Mouse (Mus musculus) neural tube, embryonic 11.5 days (tissue): ENCODE measurements around the gene Srsf4. TPM values are rescaled to one million over a fixed set of nuclear protein-coding genes. Genes with fewer than 3 reads are reported as not detected.

ENCODE experiments used
- ATAC-seq: fragments of 200-750 bp; cut with Nextera tagmentation; 2 replicates; pipeline ENCODE4 v1.8.0; 2017; ENCODE audit warnings: moderate number of reproducible peaks, mild to moderate bottlenecking, moderate TSS enrichment, moderate library complexity; ENCODE audit not compliant: insufficient read depth, low FRiP score, low TSS enrichment
- DNase-seq: peaks from one replicate; pipeline ENCODE4 v3.0.0-alpha.2; 2015; ENCODE audit warnings: low spot score
- H3K27ac ChIP-seq: fragments of 300-500 bp; sonication (generic); 2 replicates; pipeline ENCODE4 v1.5.1; 2014; ENCODE audit warnings: low read depth, mild to moderate bottlenecking, low read length
- H3K27me3 ChIP-seq: fragments of 300-500 bp; sonication (generic); 2 replicates; pipeline ENCODE4 v1.6.1; 2014; ENCODE audit warnings: mild to moderate bottlenecking, low read length, mixed read lengths; ENCODE audit not compliant: control insufficient read depth, insufficient read depth
- H3K36me3 ChIP-seq: fragments of 300-500 bp; sonication (generic); 2 replicates; pipeline ENCODE4 v1.6.1; 2014; ENCODE audit warnings: mild to moderate bottlenecking, low read length, moderate library complexity, mixed read lengths; ENCODE audit not compliant: control insufficient read depth, insufficient read depth
- H3K4me1 ChIP-seq: fragments of 300-500 bp; sonication (generic); 2 replicates; pipeline ENCODE4 v1.6.1; 2014; ENCODE audit warnings: low read length, mixed read lengths; ENCODE audit not compliant: control insufficient read depth, insufficient read depth
- H3K4me2 ChIP-seq: fragments of 300-500 bp; sonication (generic); 2 replicates; pipeline ENCODE4 v1.6.1; 2014; ENCODE audit warnings: low read depth, mild to moderate bottlenecking, moderate library complexity
- H3K4me3 ChIP-seq: fragments of 300-500 bp; sonication (generic); 2 replicates; pipeline ENCODE4 v1.5.1; 2014; ENCODE audit warnings: low read depth, low read length
- H3K9ac ChIP-seq: fragments of 300-500 bp; sonication (generic); 2 replicates; pipeline ENCODE4 v1.6.1; 2014; ENCODE audit warnings: mild to moderate bottlenecking, low read length
- H3K9me3 ChIP-seq: fragments of 300-500 bp; sonication (generic); 2 replicates; pipeline ENCODE4 v1.6.1; 2016; ENCODE audit warnings: low read length; ENCODE audit not compliant: control insufficient read depth
- WGBS: fragments of 180-500 bp; shearing (Covaris S2); extraction: QIAGEN DNeasy Blood & Tissue Kit; methylation state at CpG from one replicate; pipeline ENCODE4 v1.1.7; 2014; 5-methylcytosine and 5-hydroxymethylcytosine counted together
- polyA plus RNA-seq: library from polyadenylated mRNA; unstranded; fragments of >200 nt; fragmentation: Nextera tagmentation; extraction: Ambion mirVana; gene quantifications from 2 replicates; pipeline ENCODE4 v1.2.1, GENCODE M21; 2014

Srsf4 gene
- polyA plus RNA-seq, 1 experiment from 2014 or later, result 144 TPM

GRCm38 (mm10) chr4:131949903-131950302 lies 76.5 kb downstream of the Srsf4 start:
- no peak overlapping the region for H3K4me2 ChIP-seq
- H3K9ac ChIP-seq, result no peak overlapping the region
- H3K27ac ChIP-seq, result no peak overlapping the region
- no peaks in the 10 kb centered on the region for H3K27me3 ChIP-seq
- no peaks in the 10 kb centered on the region for H3K4me1 ChIP-seq
- H3K9me3 ChIP-seq, result no peaks in the 10 kb centered on the region
- 45% methylated on average over 5 of the region's 5 CpGs for WGBS
- DNase-seq, result no peak
- ATAC-seq, result no peak
- no peaks in the 10 kb centered on the region; the same call in 1 of the 2 replicates for H3K36me3 ChIP-seq
- H3K4me3 ChIP-seq, result no peak overlapping the region

GRCm38 (mm10) chr4:131950657-131951056 lies 77.2 kb downstream of the Srsf4 start:
- no peak overlapping the region for H3K9ac ChIP-seq
- ATAC-seq, result no peak
- no peak overlapping the region for H3K4me3 ChIP-seq
- no peak overlapping the region for H3K4me2 ChIP-seq
- 58% methylated on average over 8 of the region's 8 CpGs for WGBS
- H3K36me3 ChIP-seq, result peaks cover 2% of the 10 kb centered on the region; the same call in 1 of the 2 replicates
- 0 out of 2 replicates have a peak overlapping the region, but pooled peaks have one; percentile 6 for H3K27ac ChIP-seq
- no peaks in the 10 kb centered on the region for H3K4me1 ChIP-seq
- H3K27me3 ChIP-seq, result no peaks in the 10 kb centered on the region
- H3K9me3 ChIP-seq, result no peaks in the 10 kb centered on the region
- DNase-seq, result no peak

Other genes starting within 250 kb of the Srsf4 start
- 10.2 and 13.3 TPM in 2 replicates for gene Ptpru, start 35.3 kb upstream of the Srsf4 start, polyA plus RNA-seq
- 38.4 and 41.9 TPM in 2 replicates for gene Mecr, start 30.1 kb upstream of the Srsf4 start, polyA plus RNA-seq
- 1.4 TPM in 2 replicates for gene Tmem200b, start 48.2 kb downstream of the Srsf4 start, polyA plus RNA-seq
- not detected in 2 replicates for gene Gm10300, start 201.1 kb downstream of the Srsf4 start, polyA plus RNA-seq
- 200 and 203 TPM in 2 replicates for gene Epb41, start 201.7 kb downstream of the Srsf4 start, polyA plus RNA-seq